Mouse (Mus musculus) splenic B cell, adult 2 months (primary cell): ENCODE data around the gene Tmem47.

Experiments used
- DNase-seq: peaks from one replicate; pipeline ENCODE4 v3.0.0-alpha.2; 2011; ENCODE audit warnings: low read depth, low spot score
- H3K27me3 ChIP-seq: 2 replicates; pipeline ENCODE4 v1.6.1; 2012; ENCODE audit warnings: mild to moderate bottlenecking, low read length, moderate library complexity, mixed read lengths; ENCODE audit not compliant: control insufficient read depth, poor library complexity, insufficient read depth, severe bottlenecking
- H3K36me3 ChIP-seq: 2 replicates; pipeline ENCODE4 v1.6.1; 2012; ENCODE audit warnings: mild to moderate bottlenecking, low read length, moderate library complexity, mixed read lengths; ENCODE audit not compliant: control insufficient read depth, poor library complexity, insufficient read depth, severe bottlenecking

Gene Tmem47

DNA sequence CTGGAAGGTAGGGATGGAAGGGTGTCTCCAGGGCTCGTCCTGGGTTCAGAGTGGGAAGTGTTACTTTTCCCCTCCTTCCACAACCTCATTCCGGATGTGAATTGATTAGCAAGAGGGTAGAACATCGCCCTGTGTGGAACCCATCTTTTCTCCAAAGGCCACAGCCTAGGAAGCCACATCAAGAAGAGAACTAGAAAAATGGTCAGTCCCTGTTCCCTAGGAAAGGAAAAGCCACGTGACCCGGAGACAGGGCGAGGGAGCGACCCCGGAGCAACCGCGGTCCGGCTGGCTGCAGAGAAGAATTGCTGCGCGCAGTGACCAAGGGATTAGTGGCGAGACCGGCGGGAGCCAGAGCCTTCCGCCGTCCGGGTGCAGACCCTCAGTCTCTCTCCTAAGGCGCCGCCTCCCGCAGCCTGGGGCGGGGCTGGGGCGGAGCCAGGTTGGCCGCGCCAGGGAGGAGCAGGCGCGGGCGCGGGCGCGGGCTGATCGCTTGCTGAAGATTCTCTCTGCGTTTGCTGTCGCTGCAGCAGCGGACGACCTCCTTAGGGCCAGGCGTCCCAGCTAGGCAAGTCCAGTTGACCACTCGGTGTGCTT lies at the start of gene Tmem47:
TSS of gene Tmem47 (plus strand) at position 489 of the 594 bp plus-strand sequence.
- Histone ChIP-seq H3K27me3 (no peaks in the 10 kb centered on the region), H3K36me3 (no peaks in the 10 kb centered on the region)
- DNase-seq = no peak

DNA sequence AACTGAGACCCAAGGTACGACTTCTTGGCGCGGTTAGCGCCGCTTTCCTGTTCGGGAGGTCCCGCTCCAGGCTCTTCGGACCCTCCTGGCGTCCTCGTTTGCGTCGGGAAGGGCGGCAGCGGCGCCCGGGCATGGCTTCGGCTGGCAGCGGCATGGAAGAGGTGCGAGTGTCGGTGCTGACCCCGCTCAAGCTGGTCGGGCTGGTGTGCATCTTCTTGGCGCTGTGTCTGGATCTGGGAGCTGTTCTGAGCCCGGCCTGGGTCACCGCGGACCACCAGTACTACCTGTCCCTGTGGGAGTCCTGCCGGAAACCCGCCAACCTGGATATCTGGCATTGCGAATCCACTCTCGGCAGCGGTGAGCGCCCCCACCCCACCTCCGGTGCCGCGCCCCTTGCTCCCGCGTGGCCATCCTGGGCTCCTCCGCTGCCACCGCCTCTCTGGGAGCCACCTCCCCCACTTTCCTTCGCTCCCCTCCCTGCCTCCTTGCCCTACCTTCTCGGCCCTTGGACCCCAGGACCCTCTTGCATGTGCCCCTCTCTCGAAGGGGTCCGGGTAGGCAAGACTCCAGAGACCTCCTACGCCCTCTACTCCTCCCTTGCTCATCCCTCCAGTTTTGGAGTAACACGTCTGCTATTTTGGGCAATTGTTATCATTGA lies 435 bp downstream of the Tmem47 start:
- H3K27me3 ChIP-seq = no peaks in the 10 kb centered on the region
- no peaks in the 10 kb centered on the region for H3K36me3 ChIP-seq
- DNase-seq = no peak

DNA sequence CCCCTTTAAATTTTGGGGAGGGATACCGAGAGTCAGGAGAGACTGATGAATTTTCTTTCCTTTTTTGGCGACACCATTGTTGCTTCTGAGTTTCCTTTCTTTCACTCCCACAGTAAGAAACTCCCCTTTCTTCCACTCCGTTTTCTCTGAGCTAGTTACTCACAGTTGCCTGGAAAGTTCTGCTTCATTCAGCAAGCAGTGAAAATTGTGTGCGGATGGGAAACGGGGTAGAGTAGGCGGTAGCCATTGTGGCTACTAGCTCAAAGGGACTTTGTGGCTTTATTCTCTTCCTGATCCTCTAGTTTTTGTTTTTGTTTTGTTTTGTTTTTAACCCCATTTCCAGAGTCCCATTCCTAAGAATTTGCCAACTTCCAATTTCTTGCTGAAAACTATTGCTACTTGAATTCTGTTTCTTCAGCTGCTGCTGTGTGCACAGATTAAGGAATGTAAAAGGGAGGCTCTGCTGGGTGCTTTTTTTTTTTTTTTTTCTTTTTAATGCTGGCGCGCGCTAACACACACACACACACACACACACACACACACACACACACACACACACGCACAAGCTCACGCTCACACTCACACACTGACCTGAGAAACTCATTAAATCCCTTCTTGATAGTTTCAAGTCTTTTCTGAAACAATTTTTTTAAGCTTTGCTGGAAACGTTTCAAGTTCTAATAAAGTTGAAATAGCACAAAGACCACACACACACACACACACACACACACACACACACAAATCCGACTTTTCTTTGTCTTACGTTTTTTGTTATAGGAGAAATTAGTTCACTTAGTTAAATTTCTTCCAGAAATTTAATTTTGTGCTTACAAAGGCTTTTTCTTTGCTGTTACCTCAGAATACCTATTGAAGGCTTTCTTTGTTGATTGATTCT lies 1.5 kb downstream of the Tmem47 start:
- Histone ChIP-seq H3K27me3 (no peaks in the 10 kb centered on the region), H3K36me3 (no peaks in the 10 kb centered on the region)
- DNase-seq = no peak

DNA sequence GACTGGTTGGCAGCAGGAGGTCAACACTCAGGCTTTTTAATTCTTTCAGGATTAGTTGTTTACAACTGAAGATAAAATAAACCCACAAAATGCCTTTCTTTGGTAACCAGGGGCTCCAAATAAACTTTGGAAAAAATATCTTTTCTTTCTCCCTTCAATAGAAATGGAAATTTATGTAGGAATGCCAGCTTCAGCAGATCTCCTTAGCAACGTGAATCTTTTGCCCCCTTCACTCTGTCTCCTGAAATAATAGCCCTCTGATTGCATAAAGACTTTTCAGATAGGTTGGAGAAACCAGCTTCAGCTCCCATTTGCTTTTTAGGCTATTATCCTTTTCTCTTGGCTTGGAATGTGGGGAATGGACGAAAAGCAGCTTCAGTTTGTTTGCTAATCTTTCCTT lies 2.2 kb downstream of the Tmem47 start:
- no peaks in the 10 kb centered on the region for H3K27me3 ChIP-seq
- DNase-seq = no peak

DNA sequence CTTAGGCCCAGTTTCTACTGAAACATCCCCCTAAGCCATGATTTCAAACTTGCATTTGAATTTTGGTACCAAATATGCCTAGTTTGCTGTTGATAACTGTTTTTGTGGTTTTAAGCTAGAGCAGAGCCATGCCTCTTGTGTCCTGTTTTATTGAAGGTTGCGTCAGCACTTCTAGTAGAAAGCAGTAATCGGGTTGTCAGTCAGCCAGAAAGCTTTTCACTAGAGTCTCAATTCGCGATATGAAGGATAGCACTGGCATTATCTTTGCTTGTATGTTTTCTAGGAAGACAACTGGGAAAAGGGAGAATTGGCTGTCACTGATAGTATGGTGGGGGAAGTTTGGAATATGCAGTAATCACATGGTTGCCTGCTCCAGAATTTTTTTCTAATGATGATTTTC lies 3.3 kb downstream of the Tmem47 start:
- no peaks in the 10 kb centered on the region for H3K27me3 ChIP-seq
- DNase-seq = no peak
- H3K36me3 ChIP-seq = no peaks in the 10 kb centered on the region

More for the DNA sequence above, 2.2 kb downstream of the Tmem47 start:
- H3K36me3 ChIP-seq = no peaks in the 10 kb centered on the region

DNA sequence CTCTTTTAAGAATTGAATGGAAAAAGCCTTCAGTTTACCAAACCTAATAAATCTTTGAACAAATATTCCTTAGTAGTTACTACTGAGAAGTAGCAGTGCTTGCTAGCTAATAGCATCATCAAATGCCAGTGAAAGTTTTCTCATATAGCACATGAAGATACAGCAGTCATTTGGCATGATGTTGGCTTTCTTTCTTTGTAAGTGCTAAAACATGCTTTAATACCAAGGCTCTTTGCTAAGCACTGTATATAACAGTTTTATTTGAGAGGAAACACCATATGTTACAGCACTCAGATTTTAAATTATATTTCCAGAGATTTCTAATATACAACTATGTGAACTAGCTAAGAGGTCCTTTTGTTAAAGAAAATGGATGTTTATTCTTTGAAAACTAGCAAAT lies 8.0 kb downstream of the Tmem47 start:
- DNase-seq = no peak
- no peaks in the 10 kb centered on the region for H3K27me3 ChIP-seq
- no peaks in the 10 kb centered on the region for H3K36me3 ChIP-seq

DNA sequence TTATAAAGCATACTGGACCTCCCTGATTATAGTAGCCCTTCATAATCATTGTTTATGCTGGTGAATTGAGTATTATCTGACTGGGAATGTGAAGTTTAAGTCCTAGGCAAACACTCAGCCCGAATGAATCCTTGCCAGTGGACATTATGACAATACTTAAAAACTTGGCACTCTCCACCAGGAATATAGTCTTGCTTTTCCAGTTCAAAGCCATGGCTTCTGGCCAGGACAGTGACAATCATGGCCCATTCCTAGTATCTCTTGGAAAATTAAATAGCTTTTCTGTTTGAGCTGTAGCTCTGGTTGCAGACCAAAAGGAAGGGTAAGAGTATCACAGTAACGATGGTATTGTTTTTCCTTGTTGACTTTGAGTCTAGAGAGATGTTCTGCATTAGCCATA lies 10.5 kb downstream of the Tmem47 start:
- DNase-seq = no peak
- Histone ChIP-seq H3K27me3 (no peaks in the 10 kb centered on the region), H3K36me3 (no peaks in the 10 kb centered on the region)

DNA sequence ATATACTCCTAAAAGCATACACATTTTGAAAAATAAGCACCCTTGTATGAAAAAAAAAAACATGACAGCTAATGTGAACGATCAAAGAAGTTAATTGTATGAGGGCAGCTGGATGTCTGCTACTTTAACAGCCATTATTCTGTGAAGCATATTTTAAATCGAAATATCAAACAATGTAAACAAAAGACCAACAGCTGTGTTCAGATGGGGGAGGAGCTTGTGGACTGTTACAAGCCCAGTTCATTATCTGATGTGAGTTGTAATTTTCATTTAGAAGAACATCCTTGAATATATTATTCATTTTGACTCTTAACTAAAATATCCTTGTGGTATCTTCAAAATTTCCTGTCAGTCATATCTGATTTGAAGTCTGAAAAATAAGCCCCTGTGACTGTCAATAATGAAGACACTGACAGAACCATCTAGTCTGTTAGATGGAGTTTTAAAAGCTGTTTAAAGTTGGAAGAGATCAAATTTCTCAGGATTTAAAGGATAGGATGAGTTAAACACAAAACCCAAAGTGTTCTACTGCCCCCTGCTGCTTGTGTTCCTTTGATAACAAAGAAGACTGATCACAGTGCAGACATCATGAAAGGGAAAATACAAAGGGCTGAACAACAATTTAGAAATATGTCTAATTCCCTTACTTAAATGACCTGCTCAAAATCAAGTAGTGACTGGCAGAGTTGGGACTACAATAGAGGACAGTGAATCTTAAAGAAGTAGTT lies 14.7 kb downstream of the Tmem47 start:
- Histone ChIP-seq H3K27me3 (no peaks in the 10 kb centered on the region), H3K36me3 (no peaks in the 10 kb centered on the region)
- DNase-seq = no peak

DNA sequence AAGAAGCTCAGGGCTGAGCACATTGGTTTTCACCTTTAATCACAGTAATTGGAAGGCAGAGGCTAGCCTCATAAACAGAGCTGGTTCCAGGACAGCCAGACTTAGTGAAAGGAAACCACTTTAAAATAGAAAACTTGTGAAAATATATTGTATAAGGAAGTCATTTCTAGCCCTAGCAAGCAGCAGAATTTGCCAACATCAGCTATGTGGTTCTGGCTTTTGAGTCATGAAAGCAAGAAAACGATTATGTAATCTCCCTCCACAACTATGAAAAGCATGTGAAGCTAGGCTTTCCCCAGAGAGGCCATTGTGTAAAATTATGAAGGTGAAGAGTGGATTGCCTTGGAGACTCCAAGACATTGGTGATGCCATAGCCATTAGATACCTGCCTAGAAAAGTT lies 76.9 kb downstream of the Tmem47 start:
- Histone ChIP-seq H3K27me3 (no peaks in the 10 kb centered on the region), H3K36me3 (no peaks in the 10 kb centered on the region)
- no peak for DNase-seq
